Mouse (Mus musculus): ENCODE results near the gene Gtf2h2. TPM values are rescaled to one million over a fixed set of nuclear protein-coding genes. Genes with fewer than 3 reads are reported as not detected.

Gtf2h2 gene
- polyA plus RNA-seq, 1 experiment = 39.2 TPM

DNA sequence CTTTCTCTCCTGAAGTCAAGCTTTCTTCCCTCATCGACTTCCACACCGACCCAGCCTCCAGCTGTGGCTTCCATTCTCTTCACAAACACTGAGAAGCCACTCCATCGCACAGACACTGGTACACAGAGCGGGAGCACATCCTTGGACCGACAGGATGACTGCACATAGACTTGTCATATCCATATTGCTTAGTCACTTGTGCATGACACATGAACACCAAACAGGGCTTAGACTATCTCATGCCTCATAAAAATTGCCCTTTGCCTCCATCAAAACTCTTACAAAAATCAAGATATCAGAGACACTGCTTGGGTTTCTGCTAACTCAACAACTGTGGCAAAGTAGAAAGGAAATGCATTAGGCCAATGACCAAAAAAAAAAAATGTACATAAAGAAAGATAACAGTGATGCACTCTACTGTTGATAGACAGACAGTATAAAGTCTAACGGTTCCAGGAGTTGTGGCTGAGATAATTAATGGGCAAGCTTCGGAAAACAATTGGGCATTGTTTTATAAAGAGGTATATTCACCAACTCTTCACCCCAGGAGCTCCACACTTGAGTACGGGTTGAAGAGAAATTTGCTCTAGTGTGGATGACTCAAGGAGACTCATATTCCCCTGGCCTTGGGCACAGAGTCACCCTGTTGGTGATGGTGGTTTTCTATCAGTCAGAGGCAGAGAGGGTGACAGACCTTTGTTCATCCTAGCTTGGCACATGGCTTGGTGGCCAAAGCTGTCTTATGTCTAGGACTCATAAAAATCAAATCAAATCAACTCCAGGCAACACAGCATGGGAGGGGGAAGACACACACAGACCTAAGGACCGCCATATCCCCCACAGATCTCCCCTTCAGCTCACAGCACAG, 29.6 kb upstream of the Gtf2h2 start:
- no peak for TF ChIP-seq POLR2A (IDR thresholded peaks at IDR 0.05; ENCODE audit: low read depth, low read length)
- TF ChIP-seq CTCF (conservative IDR thresholded peaks at IDR 0.05; ENCODE audit: insufficient read depth, insufficient read length, low read depth, low read length) = no peak
- Histone ChIP-seq H3K27ac (ENCODE audit: insufficient read depth, low read depth, low read length) (no peak overlapping the region), H3K27me3 (replicated peaks; ENCODE audit: control insufficient read depth, insufficient read depth, low read length) (no peaks in the 10 kb centered on the region), H3K4me3 (ENCODE audit: insufficient read depth, low read depth, low read length) (no peak overlapping the region), H3K36me3 (ENCODE audit: control insufficient read depth, insufficient read depth, low read length) (no peaks in the 10 kb centered on the region), H3K4me1 (ENCODE audit: control insufficient read depth, insufficient read depth, low read length) (0 out of 2 replicates have a peak, but pooled peaks cover 8% of the 10 kb centered on the region)
- DNase-seq = no peak
- WGBS = 85% methylated on average over 9 of the region's 9 CpGs

DNA sequence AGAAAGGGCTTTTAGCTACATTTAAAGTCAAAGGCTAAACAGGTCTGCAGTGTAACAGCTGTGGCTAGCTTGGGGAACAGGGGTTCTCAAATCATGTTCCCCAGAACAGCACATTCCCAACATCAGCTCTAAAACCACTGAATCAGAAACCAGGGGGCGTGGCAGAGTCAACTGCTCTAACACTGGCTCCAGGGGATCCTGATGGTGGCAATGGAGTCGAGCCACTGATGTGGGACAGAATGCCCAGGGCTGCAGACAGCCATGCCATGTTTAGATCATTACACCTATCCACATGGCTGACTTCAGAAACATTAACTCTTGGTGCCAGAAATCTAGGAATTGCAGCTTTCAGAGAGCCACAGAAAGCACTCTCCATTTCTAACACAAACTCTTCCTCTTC, 26.8 kb upstream of the Gtf2h2 start:
- TF ChIP-seq CTCF (conservative IDR thresholded peaks at IDR 0.05; ENCODE audit: insufficient read depth, insufficient read length, low read depth, low read length) = no peak
- TF ChIP-seq POLR2A (IDR thresholded peaks at IDR 0.05; ENCODE audit: low read depth, low read length) = no peak
- DNase-seq = peak; percentile 68
- Histone ChIP-seq H3K27ac (ENCODE audit: insufficient read depth, low read depth, low read length) (peak overlapping the region; percentile 37), H3K4me1 (ENCODE audit: control insufficient read depth, insufficient read depth, low read length) (peaks cover under 1% of the 10 kb centered on the region; the same call in 1 of the 2 replicates), H3K27me3 (replicated peaks; ENCODE audit: control insufficient read depth, insufficient read depth, low read length) (no peaks in the 10 kb centered on the region), H3K36me3 (ENCODE audit: control insufficient read depth, insufficient read depth, low read length) (no peaks in the 10 kb centered on the region), H3K4me3 (ENCODE audit: insufficient read depth, low read depth, low read length) (no peak overlapping the region)
- 39% methylated on average over 2 of the region's 2 CpGs for WGBS

DNA sequence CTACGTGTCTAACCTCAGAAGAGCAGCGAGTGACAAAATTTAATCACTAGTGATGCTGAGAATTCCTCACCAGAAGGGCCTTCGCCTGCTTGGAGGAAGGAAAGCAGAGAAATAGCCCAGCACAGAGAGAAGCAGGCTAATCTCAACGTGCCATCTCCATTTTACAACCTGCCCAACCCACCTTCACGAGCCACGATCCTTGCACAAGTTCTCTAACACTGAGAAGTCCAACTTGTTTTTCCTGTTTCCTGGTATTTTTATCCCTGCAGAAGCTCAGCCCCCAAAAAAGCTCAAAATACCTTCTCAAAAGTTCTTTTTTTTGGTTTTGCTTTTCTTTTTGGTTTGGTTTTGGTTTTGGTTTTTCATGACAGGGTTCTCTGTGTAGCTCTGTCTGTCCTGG, 25.8 kb upstream of the Gtf2h2 start:
- DNase-seq = no peak
- 57% methylated on average over 6 of the region's 6 CpGs for WGBS

GRCm38 (mm10) chr13:100517652-100518153, 25.3 kb upstream of the Gtf2h2 start:
- WGBS = 79% methylated on average over 6 of the region's 6 CpGs
- TF ChIP-seq POLR2A (IDR thresholded peaks at IDR 0.05; ENCODE audit: low read depth, low read length) = no peak
- no peak for TF ChIP-seq CTCF (conservative IDR thresholded peaks at IDR 0.05; ENCODE audit: insufficient read depth, insufficient read length, low read depth, low read length)
- H3K4me3 ChIP-seq (ENCODE audit: insufficient read depth, low read depth, low read length) = no peak overlapping the region
- DNase-seq = no peak
- no peaks in the 10 kb centered on the region for H3K36me3 ChIP-seq (ENCODE audit: control insufficient read depth, insufficient read depth, low read length)
- peaks cover 3% of the 10 kb centered on the region; the same call in 1 of the 2 replicates for H3K4me1 ChIP-seq (ENCODE audit: control insufficient read depth, insufficient read depth, low read length)
- H3K27me3 ChIP-seq (replicated peaks; ENCODE audit: control insufficient read depth, insufficient read depth, low read length) = no peaks in the 10 kb centered on the region
- no peak overlapping the region for H3K27ac ChIP-seq (ENCODE audit: insufficient read depth, low read depth, low read length)

More for the DNA sequence above, 25.8 kb upstream of the Gtf2h2 start:
- Histone ChIP-seq H3K27ac (ENCODE audit: insufficient read depth, low read depth, low read length) (no peak overlapping the region), H3K4me1 (ENCODE audit: control insufficient read depth, insufficient read depth, low read length) (peaks cover 3% of the 10 kb centered on the region; the same call in 1 of the 2 replicates), H3K36me3 (ENCODE audit: control insufficient read depth, insufficient read depth, low read length) (no peaks in the 10 kb centered on the region), H3K27me3 (replicated peaks; ENCODE audit: control insufficient read depth, insufficient read depth, low read length) (no peaks in the 10 kb centered on the region), H3K4me3 (ENCODE audit: insufficient read depth, low read depth, low read length) (no peak overlapping the region)
- TF ChIP-seq POLR2A (IDR thresholded peaks at IDR 0.05; ENCODE audit: low read depth, low read length) = no peak
- TF ChIP-seq CTCF (conservative IDR thresholded peaks at IDR 0.05; ENCODE audit: insufficient read depth, insufficient read length, low read depth, low read length) = no peak

DNA sequence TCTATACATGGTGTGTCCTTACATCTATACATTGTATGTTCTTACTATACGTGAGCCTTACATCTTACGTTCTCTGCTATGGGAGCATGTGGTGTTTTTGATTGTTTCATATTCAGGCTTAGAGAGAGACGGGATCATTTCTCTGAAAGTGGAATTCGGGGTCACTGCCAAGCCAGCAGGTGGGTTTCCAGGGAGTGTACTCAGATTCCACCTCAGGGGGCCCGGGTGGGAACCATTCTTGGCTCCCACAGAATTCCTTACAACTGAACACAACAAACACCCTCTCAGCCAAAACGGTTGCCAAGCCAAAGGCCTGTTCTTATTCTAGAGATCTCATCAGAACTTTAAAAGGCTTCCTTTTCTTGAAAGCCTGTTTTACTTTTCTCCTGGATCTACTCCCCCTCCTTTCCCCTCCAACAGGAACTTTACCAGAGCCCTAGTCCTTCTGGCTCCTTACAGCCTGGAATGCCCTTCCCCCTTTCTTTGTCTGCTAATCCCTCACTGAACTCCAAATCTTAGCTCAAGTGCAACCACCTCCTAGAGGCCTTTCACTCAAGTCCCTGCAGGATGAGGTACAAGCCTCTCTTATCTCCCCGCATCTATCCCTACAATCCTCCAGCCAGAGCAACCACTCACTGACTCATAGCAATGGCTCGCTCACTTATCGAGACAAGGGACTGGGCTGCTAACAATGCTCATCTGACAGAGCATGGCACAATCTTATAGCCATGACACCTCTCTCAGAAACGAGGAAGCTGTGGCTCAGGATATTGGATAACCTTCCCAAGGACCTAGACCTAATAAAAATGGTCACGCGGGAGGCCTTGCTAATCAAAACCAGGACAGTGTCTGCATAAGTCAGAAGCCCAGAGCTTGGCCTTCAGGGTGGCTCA, 24.1 kb upstream of the Gtf2h2 start:
- Histone ChIP-seq H3K27ac (ENCODE audit: insufficient read depth, low read depth, low read length) (no peak overlapping the region), H3K36me3 (ENCODE audit: control insufficient read depth, insufficient read depth, low read length) (no peaks in the 10 kb centered on the region), H3K4me3 (ENCODE audit: insufficient read depth, low read depth, low read length) (no peak overlapping the region), H3K4me1 (ENCODE audit: control insufficient read depth, insufficient read depth, low read length) (peaks cover 3% of the 10 kb centered on the region; the same call in 1 of the 2 replicates), H3K27me3 (replicated peaks; ENCODE audit: control insufficient read depth, insufficient read depth, low read length) (no peaks in the 10 kb centered on the region)
- WGBS = 64% methylated on average over 12 of the region's 12 CpGs
- TF ChIP-seq POLR2A (IDR thresholded peaks at IDR 0.05; ENCODE audit: low read depth, low read length) = no peak
- no peak for TF ChIP-seq CTCF (conservative IDR thresholded peaks at IDR 0.05; ENCODE audit: insufficient read depth, insufficient read length, low read depth, low read length)
- peak; percentile 16 for DNase-seq

GRCm38 (mm10) chr13:100512792-100513191, 20.4 kb upstream of the Gtf2h2 start:
- H3K36me3 ChIP-seq (ENCODE audit: control insufficient read depth, insufficient read depth, low read length) = no peaks in the 10 kb centered on the region
- H3K4me3 ChIP-seq (ENCODE audit: insufficient read depth, low read depth, low read length) = no peak overlapping the region
- no peaks in the 10 kb centered on the region for H3K27me3 ChIP-seq (replicated peaks; ENCODE audit: control insufficient read depth, insufficient read depth, low read length)
- TF ChIP-seq POLR2A (IDR thresholded peaks at IDR 0.05; ENCODE audit: low read depth, low read length) = no peak
- TF ChIP-seq CTCF (conservative IDR thresholded peaks at IDR 0.05; ENCODE audit: insufficient read depth, insufficient read length, low read depth, low read length) = no peak
- 91% methylated on average over 2 of the region's 2 CpGs for WGBS
- DNase-seq = no peak
- H3K27ac ChIP-seq (ENCODE audit: insufficient read depth, low read depth, low read length) = no peak overlapping the region
- H3K4me1 ChIP-seq (ENCODE audit: control insufficient read depth, insufficient read depth, low read length) = peaks cover 3% of the 10 kb centered on the region; the same call in 1 of the 2 replicates

Data from kidney, adult 2 months (tissue).